Mouse (Mus musculus) limb, embryonic 11.5 days (tissue): Measurements from ENCODE around the gene Mrpl11. TPM values are rescaled to one million over a fixed set of nuclear protein-coding genes. Genes with fewer than 3 reads are reported as not detected.

ENCODE experiments used
- ATAC-seq: fragments of 200-750 bp; cut with Nextera tagmentation; 2 replicates; pipeline ENCODE4 v1.8.0; 2017; ENCODE audit warnings: low read depth; ENCODE audit not compliant: insufficient number of reproducible peaks, low FRiP score, low TSS enrichment
- DNase-seq: peaks from one replicate; pipeline ENCODE4 v3.0.0-alpha.2; 2015; ENCODE audit warnings: low spot score
- H3K27ac ChIP-seq: fragments of 300-500 bp; sonication (generic); replicated peaks from 2 replicates; pipeline ENCODE4 v1.5.1; 2014; ENCODE audit warnings: low read depth, mild to moderate bottlenecking, low read length
- H3K27me3 ChIP-seq: fragments of 300-500 bp; sonication (generic); 2 replicates; pipeline ENCODE4 v1.6.1; 2014; ENCODE audit warnings: mild to moderate bottlenecking, low read length, mixed read lengths; ENCODE audit not compliant: control insufficient read depth, insufficient read depth
- H3K36me3 ChIP-seq: fragments of 300-500 bp; sonication (generic); 2 replicates; pipeline ENCODE4 v1.6.1; 2014; ENCODE audit warnings: mild to moderate bottlenecking, low read length, moderate library complexity, mixed read lengths; ENCODE audit not compliant: control insufficient read depth, insufficient read depth
- H3K4me1 ChIP-seq: fragments of 300-500 bp; sonication (generic); 2 replicates; pipeline ENCODE4 v1.6.1; 2014; ENCODE audit warnings: low read length, mixed read lengths; ENCODE audit not compliant: control insufficient read depth, insufficient read depth
- H3K4me2 ChIP-seq: fragments of 300-500 bp; sonication (generic); 2 replicates; pipeline ENCODE4 v1.6.1; 2014; ENCODE audit warnings: low read depth, mild to moderate bottlenecking, moderate library complexity; ENCODE audit not compliant: severe bottlenecking
- H3K4me3 ChIP-seq: fragments of 300-500 bp; sonication (generic); 2 replicates; pipeline ENCODE4 v1.5.1; 2014; ENCODE audit warnings: low read depth, low read length
- H3K9ac ChIP-seq: fragments of 300-500 bp; sonication (generic); 2 replicates; pipeline ENCODE4 v1.6.1; 2014; ENCODE audit warnings: mild to moderate bottlenecking, low read length
- H3K9me3 ChIP-seq: fragments of 300-500 bp; sonication (generic); 2 replicates; pipeline ENCODE4 v1.6.1; 2016; ENCODE audit warnings: low read length; ENCODE audit not compliant: control insufficient read depth
- WGBS: fragments of 180-500 bp; shearing (Covaris S2); extraction: QIAGEN DNeasy Blood & Tissue Kit; methylation state at CpG from one replicate; pipeline ENCODE4 v1.1.7; 2014; 5-methylcytosine and 5-hydroxymethylcytosine counted together
- polyA plus RNA-seq: library from polyadenylated mRNA; unstranded; fragments of >200 nt; fragmentation: Nextera tagmentation; extraction: Ambion mirVana; gene quantifications from 2 replicates; pipeline ENCODE4 v1.2.1, GENCODE M21; 2014

Gene Mrpl11
- 170 and 182 TPM in 2 replicates for polyA plus RNA-seq

DNA sequence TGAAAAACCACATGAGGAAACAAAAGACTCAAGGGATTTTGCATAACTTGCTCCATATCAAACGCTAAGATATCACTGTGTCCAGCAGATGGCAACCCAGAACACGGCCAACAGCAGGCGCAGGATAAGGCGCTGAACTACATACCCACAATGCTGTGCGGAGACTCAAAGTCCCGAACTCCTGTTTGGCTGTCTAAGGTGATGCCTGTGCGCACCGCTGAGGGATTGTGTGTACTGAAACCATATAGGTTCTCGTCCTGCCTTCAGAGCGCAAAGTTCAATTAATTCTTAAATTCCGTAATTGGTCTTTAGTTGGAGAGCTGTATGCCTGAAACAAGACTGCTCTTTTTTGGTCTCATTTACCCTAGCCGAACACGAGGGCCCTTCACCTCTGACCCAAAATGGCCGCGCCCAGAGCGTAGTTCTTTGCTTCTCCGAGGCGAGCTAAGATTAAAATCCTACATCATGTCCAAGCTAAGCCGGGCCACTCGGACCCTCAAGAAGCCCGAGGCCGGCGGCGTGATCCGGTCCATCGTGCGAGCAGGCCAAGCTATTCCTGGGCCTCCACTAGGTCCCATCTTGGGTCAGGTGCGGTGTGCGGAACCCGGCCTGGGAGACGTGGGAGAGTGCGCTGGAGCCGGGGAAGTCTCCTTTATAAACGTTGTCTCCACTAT lies at the start of gene Mrpl11:
Gene Mrpl11 (plus strand): TSS at position 220 of the 674 bp plus-strand sequence.
- H3K36me3 ChIP-seq, result peaks cover 10% of the 10 kb centered on the region; the same call in 1 of the 2 replicates
- peaks cover 4% of the 10 kb centered on the region; the same call in 1 of the 2 replicates for H3K4me1 ChIP-seq
- peak within 1 kb of the TSS; percentile 68 for H3K27ac ChIP-seq
- under 1% methylated on average over 34 of the region's 34 CpGs for WGBS
- peak; percentile 93 for DNase-seq
- peak within 1 kb of the TSS; percentile 85 for H3K9ac ChIP-seq
- ATAC-seq, result peak; percentile 93
- H3K4me3 ChIP-seq, result peak within 1 kb of the TSS; percentile 89
- peak within 1 kb of the TSS; percentile 67 for H3K4me2 ChIP-seq
- H3K9me3 ChIP-seq, result peaks cover 3% of the 10 kb centered on the region; the same call in 1 of the 2 replicates
- H3K27me3 ChIP-seq, result no peaks in the 10 kb centered on the region

DNA sequence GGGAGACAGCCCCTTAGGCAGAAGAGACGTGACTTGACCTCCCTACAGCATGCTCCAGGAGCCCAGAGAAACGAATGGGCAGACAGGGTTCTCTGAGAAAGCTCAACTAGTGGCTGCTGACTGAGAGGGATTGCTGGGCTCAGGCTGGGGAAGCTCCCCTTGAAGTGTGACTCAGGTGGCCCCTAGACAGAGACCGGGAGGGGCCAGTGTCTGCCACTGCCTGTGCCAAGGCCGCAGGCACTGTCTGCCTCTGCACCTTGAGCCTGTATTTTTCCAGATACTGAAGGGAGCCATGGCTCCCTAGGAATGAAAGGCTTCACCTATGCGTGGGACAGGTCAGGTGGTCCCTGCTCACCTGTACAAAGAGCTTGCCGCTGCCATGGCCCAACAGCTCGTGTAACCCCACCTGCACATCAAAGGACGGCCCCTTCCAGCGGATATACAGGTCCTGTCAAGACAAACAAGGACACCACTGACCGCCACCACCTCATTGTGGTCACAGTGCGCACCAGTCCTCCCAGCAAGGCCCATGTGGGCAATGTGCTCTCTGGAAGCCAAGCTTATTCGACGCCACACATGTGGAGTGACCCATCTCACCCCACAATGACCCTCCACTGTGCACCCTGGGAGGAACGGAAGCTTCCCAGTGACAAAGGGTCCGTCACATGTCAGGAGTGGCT lies 45.9 kb upstream of the Mrpl11 start:
- no peaks in the 10 kb centered on the region for H3K4me1 ChIP-seq
- H3K4me2 ChIP-seq, result no peak overlapping the region
- ATAC-seq (no peak), DNase-seq (no peak)
- H3K4me3 ChIP-seq, result no peak overlapping the region
- WGBS, result 90% methylated on average over 15 of the region's 15 CpGs
- H3K9me3 ChIP-seq, result no peaks in the 10 kb centered on the region
- H3K27me3 ChIP-seq, result no peaks in the 10 kb centered on the region
- no peak overlapping the region for H3K27ac ChIP-seq
- peaks cover 43% of the 10 kb centered on the region for H3K36me3 ChIP-seq
- H3K9ac ChIP-seq, result no peak overlapping the region

DNA sequence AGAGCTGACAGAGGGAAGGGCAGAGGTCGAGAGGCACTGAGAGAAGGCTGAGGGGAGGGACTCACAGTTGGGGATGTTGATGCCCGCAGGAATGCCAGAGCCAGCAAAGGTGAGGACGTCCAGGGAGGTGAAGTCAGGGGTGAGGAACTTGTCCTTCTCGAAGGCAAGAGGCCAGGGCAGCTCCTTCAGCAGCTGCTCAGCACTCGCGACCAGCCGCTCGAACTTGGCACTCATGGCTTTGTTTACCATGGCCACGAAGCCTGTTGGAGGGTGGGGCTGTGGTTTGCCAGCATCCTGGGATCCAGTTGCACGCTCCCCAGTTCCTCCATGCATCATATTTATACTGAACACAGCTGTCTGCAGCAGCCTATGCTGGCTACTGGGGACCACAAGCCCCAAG lies 45.1 kb upstream of the Mrpl11 start:
- DNase-seq, result no peak
- WGBS, result 93% methylated on average over 10 of the region's 10 CpGs
- no peak for ATAC-seq
- no peaks in the 10 kb centered on the region for H3K27me3 ChIP-seq
- no peak overlapping the region for H3K4me3 ChIP-seq
- H3K36me3 ChIP-seq, result peaks cover 45% of the 10 kb centered on the region
- no peak overlapping the region for H3K9ac ChIP-seq
- H3K4me2 ChIP-seq, result no peak overlapping the region
- no peaks in the 10 kb centered on the region for H3K4me1 ChIP-seq
- no peak overlapping the region for H3K27ac ChIP-seq
- no peaks in the 10 kb centered on the region for H3K9me3 ChIP-seq

DNA sequence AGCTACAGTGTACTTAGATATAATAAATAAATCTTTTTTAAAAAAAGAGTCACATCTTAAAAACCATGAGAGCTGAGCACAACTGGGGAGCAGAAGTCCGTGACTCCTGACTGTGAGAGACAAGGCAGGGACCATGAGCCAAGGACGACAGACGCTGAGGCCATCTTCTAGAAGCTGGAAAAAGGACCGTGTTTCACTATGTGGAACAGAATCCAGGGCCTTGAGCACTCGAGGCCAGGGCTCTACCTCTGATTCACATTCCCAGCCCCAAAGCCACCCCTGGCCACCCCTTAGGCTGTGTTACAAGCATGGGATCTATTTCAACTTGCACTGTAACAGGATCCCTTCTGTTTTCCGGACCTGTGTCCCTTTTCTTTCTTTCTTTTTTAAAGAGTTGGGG lies 42.3 kb upstream of the Mrpl11 start:
- H3K9ac ChIP-seq, result no peak overlapping the region
- no peak overlapping the region for H3K27ac ChIP-seq
- no peak overlapping the region for H3K4me3 ChIP-seq
- 94% methylated on average over 6 of the region's 6 CpGs for WGBS
- H3K4me1 ChIP-seq, result no peaks in the 10 kb centered on the region
- ATAC-seq (no peak), DNase-seq (no peak)
- peaks cover 36% of the 10 kb centered on the region for H3K36me3 ChIP-seq
- H3K27me3 ChIP-seq, result no peaks in the 10 kb centered on the region
- no peaks in the 10 kb centered on the region for H3K9me3 ChIP-seq
- no peak overlapping the region for H3K4me2 ChIP-seq

DNA sequence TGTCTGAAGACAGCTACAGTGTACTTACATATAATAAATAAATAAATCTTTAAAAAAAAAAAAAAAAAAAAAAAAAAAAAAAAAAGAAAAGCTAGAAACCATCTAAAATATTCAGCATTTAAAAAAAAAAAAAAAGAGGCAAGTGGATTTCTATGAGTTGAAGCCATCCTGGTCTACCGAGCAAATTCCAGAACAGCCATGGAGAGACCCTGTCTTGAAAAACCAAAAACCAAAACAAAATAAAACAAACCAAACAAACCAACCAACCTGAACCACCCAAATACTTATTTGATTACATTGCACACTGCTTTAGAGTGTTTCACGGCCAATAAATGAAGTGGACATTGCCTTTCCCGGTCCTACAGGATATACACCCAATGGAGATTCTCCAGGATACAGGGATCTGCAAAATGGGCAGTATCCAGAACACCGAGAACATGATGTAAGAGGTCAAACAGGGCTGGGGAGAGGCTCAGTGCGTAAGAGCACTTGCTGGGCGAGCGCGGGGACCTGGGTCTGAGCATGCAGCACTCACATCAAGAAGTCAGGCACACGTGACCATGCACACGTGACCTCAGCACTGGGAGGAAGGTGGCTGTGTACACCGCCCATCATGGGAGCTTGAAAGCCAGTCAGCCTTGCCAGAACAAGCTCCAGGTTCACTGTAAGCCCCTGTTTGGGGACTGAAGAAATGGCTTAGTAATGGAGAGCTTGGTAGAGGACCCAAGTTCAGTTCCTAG lies 36.7 kb upstream of the Mrpl11 start:
- whole genome bisulfite sequencing, result 95% methylated on average over 11 of the region's 11 CpGs
- Histone ChIP-seq H3K4me3 (no peak overlapping the region), H3K9me3 (no peaks in the 10 kb centered on the region), H3K4me1 (peaks cover 7% of the 10 kb centered on the region), H3K27me3 (no peaks in the 10 kb centered on the region), H3K4me2 (no peak overlapping the region), H3K9ac (no peak overlapping the region), H3K27ac (no peak overlapping the region), H3K36me3 (peaks cover 16% of the 10 kb centered on the region)
- DNase-seq (no peak), ATAC-seq (no peak)

DNA sequence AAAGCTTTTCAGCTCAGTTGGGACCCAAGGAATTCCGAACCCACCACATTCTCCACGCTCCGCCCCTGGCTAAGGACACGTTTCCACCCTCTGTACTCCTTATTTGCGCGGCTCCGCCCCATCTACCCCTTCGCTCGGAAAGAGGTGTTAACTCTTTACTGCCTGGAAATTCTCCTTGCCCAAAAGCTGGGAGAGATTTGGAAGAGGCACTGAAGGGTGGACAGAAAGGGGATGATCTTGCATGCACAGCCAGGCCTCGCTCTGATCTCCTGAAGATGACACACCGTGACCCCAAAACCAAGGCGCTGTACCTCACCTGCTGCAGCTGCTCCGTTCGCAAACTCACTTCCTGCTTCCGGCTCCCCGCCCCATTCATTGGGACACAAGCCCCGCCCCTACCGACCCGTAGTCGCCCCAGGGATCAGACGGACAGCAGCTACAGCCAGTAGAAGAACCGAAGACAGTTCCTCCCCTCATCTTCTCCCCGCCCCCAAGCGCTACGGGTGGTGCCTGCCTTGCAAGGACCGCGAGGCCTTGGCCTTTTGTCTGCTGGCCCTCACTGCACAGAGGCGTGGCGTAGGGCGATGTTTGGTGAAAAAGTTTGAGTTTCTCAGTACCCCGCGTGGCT lies 33.9 kb upstream of the Mrpl11 start, which contains the start of gene Dpp3:
Gene Dpp3 (minus strand): TSS at position 384 of the 628 bp plus-strand sequence.
- Histone ChIP-seq H3K4me2 (peak within 1 kb of the TSS; percentile 63), H3K4me1 (peaks cover 7% of the 10 kb centered on the region), H3K27me3 (no peaks in the 10 kb centered on the region), H3K4me3 (peak within 1 kb of the TSS; percentile 50), H3K9ac (peak within 1 kb of the TSS; percentile 49), H3K9me3 (no peaks in the 10 kb centered on the region), H3K27ac (no peak within 1 kb of the TSS; the same call in 1 of the 2 replicates), H3K36me3 (peaks cover 7% of the 10 kb centered on the region)
- peak; percentile 96 for ATAC-seq
- peak; percentile 100 for DNase-seq
- under 1% methylated on average over 32 of the region's 32 CpGs for WGBS

DNA sequence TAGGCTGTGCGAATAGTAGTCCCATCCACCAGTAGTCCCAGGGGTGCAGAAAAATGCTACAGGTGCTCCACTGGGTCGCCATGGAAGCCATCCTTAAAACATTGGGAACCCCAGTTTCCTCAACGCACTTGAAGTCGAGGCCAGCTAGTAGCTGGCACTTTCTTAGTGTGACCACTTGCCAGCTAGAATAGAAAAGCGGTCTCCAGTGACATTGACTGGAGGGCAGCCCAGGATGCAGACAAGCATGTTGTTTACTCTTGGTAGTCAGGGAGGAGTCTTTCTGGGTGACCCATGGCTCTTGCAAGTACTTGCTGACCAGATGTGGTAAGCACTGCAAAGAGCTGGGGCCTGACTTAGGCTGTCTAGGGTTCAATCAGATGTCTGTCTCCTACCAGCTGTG lies 33.2 kb upstream of the Mrpl11 start:
- Histone ChIP-seq H3K9me3 (no peaks in the 10 kb centered on the region), H3K27me3 (no peaks in the 10 kb centered on the region), H3K4me1 (peaks cover 7% of the 10 kb centered on the region), H3K27ac (no peak overlapping the region; the same call in 1 of the 2 replicates), H3K36me3 (peaks cover 7% of the 10 kb centered on the region), H3K4me3 (peak overlapping the region; percentile 50), H3K4me2 (peak overlapping the region; percentile 63), H3K9ac (peak overlapping the region; percentile 49)
- WGBS, result 70% methylated on average over 5 of the region's 5 CpGs
- DNase-seq (peak; percentile 43), ATAC-seq (peak; percentile 24; the same call in 1 of the 2 replicates)

DNA sequence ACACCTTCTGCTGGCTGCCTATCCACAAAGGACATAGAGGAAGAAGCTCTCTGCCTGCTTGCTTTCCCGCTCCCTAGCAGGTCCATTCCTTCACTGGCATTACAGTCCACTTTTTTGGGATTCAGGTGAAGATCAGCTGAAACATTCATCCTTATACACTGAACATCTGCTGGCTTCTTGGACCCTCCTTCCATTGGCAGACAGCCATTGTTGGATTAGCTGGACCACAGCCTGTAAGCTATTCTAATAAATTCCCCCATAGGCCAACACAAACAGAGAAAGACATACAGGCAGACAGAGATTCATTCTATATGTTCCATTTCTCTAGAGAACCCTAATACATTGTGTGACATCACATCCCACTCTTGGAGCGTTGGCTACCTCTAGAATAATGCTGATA lies 25.1 kb upstream of the Mrpl11 start:
- H3K27ac ChIP-seq, result no peak overlapping the region
- no peaks in the 10 kb centered on the region for H3K9me3 ChIP-seq
- no peaks in the 10 kb centered on the region for H3K4me1 ChIP-seq
- H3K9ac ChIP-seq, result no peak overlapping the region
- H3K4me2 ChIP-seq, result no peak overlapping the region
- H3K4me3 ChIP-seq, result no peak overlapping the region
- 94% methylated on average over 2 of the region's 2 CpGs for WGBS
- DNase-seq (no peak), ATAC-seq (no peak)
- H3K36me3 ChIP-seq, result no peaks in the 10 kb centered on the region
- H3K27me3 ChIP-seq, result no peaks in the 10 kb centered on the region
